Mouse (Mus musculus) MEL-GATA-1-ER (cell line): ENCODE data around the gene Gdpd5.
"Not testable (repeated sequence)": the region's sequence is repeated elsewhere in the genome, so short reads cannot be mapped to it uniquely, and the experiment has no call there.

Experiments
- DNase-seq: peaks from one replicate; pipeline ENCODE4 v3.0.0-alpha.2; 2012; ENCODE audit warnings: low read depth; ENCODE audit errors: extremely low read depth

The Gdpd5 gene

GRCm38 (mm10) chr7:99365069-99365468 is 16.1 kb upstream of the Gdpd5 start:
- no peak for DNase-seq

- DNase-seq = no peak
These were observed 14.5 kb upstream of the Gdpd5 start for GRCm38 (mm10) chr7:99366716-99367115.

DNA sequence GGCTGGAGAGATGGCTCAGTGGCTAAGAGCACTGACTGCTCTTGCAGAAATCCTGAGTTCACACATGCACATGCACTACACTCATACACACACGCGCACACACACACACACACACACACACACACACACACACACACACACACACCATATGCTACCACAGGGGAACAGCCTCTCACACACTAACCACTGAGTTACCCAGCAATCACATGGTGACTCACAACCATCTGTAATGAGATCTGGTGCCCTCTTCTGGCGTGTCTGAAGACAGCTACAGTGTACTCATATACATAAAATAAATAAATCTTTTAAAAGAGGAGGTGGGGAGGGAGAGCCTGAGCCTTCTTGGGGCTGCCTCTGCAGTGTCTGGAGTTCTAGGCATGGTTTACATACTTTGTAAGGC is 6.9 kb upstream of the Gdpd5 start:
- DNase-seq = not testable (repeated sequence)

DNA sequence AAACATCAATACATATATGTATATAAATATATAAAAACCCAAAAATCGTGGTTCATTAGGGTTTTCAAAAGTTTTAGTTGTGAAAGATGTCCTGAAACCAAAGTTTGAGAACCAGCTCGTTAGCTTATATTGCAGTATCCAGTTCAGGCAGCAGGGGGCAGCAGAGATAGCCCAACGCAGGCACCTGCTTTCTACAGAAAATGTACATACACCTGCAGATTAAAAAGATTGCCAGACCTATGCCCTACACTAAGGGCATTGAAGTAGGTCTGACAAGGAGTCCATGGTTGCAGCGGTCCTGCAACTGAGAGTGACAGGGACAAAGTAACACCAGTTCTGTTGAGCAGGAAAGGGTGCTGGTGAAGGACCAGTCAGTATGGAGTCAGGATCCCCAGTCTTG is 5.8 kb upstream of the Gdpd5 start:
- DNase-seq = peak; percentile 25

DNA sequence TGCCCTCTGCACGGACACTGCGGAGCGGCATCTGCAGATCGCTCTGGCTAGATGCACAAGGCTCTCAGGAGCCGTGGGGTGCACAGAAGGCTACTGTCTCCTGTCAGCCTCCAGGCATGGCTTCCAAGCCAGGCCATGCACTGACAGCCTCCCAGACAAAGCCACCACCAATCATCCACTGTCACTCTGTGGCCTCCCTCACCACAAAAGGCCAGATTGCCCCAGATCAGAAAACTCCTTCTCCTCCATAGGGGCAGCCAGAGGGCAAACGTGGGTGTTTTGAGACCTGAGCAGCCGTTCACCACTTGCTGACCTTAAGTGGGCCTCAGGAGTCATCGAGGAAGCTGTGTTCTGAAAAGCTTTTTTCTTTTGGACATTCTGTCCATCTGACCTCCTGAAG is 2.3 kb upstream of the Gdpd5 start:
- no peak for DNase-seq

- peak; percentile 25 for DNase-seq
These were observed 562 bp upstream of the Gdpd5 start for GRCm38 (mm10) chr7:99380491-99381213.

DNA sequence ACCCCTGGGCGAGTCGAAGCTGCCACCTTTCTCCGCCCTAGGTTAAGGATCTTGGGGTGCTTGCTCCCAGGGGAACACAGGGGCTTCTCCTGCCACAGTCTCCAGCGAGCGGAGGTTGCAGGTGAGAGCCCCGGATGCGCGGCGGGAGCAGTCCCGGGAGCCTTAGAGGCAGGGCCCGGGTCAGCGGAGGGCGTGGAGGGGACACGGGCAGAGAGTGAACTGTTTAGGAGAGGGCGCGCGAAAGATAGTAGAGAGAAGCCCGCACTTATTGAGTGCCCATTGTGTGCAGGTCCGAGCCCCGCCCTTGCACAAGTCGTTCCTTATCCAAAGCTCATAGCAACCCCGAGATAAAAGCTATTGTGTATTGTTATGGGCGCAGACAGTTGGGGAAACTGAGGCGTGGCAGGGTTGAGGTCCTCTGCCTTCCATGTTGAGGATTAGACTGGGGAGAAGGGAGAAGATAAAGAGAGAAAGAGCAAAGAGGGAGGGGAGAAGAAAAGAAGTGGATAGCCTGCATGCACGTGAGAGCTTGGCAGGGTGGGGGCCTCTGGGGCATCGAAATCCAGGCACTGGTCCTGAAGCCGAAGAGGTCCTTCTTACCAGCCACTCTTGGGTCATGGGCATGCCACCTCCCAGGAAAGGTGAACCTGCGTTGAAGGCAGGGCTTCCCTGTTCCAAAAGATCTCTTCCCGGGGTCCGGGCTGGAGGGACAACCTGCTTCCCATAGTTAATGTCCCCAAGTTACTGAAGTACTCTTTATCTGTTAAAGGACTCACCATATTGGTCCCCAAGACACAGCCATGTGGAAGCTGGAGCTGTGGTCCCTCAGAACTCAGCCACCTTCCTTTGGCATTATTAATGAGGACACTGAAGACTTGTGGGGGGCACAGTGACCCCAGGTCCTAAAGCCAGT is 1.1 kb downstream of the Gdpd5 start:
- no peak for DNase-seq

DNA sequence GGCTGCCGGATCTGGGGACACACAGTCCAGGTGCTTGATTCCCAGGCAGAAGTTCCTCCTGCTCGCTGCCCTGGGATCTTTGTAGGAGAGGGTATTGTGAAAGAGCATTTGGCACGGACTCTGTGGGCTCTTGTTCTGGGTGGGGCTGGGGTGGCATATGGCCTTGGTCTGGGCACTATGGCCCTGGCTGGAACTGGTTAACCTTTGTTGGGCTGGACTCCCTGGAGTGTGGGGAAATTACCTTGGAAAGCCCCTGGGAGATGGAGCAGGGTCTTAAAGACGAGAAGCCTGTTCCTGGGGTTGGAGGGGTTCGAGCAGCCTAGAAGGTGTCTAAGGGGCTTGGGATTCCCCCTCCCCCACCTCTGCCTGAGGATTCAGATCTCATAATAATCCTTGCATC is 2.0 kb downstream of the Gdpd5 start:
- no peak for DNase-seq

GRCm38 (mm10) chr7:99384101-99384611 is 2.9 kb downstream of the Gdpd5 start:
- no peak for DNase-seq

- DNase-seq = no peak
These were observed 4.8 kb downstream of the Gdpd5 start for GRCm38 (mm10) chr7:99386030-99386429.

- DNase-seq = no peak
These were observed 5.6 kb downstream of the Gdpd5 start for GRCm38 (mm10) chr7:99386811-99387210.

DNA sequence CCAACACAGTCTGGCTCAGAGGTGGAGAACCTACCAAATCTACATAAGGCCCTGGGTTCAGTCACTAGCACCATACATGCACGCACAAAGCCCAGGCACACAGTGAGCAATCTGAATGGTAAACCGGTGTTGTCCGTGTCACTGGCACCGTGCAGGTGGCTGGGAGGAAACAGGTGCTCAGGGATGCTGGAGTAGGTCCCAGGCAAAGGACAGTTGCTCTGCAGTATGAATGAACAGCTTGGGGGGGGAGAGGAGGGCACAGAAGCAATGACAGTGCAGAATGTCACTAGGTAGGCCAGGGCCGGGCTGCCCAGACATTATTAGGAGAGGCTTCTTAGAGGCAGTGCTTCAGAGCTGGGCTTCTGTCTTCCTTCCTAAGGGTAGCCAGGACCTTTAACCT is 6.1 kb downstream of the Gdpd5 start:
- no peak for DNase-seq

- DNase-seq = no peak
These were observed 9.3 kb downstream of the Gdpd5 start for GRCm38 (mm10) chr7:99390559-99390958.

DNA sequence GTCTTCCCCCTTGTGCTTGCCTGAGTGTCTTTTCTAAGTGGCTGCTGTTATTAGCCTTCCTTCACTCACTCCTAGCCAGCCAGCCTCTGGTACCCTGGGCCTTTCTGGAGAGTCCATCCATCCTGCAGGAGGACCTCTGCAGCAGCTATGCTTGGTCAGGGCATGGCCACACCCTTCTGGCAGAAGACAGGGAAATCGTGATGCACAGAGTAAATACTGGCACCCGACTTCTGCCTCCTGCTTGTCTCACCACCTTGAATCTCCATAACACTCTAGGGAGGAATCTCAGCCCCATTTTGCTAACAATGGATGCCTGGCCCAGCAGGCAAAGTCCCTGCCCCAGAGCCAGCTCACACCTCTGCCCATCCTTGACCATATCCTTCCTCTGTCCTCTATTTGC is 11.5 kb downstream of the Gdpd5 start:
- no peak for DNase-seq

DNA sequence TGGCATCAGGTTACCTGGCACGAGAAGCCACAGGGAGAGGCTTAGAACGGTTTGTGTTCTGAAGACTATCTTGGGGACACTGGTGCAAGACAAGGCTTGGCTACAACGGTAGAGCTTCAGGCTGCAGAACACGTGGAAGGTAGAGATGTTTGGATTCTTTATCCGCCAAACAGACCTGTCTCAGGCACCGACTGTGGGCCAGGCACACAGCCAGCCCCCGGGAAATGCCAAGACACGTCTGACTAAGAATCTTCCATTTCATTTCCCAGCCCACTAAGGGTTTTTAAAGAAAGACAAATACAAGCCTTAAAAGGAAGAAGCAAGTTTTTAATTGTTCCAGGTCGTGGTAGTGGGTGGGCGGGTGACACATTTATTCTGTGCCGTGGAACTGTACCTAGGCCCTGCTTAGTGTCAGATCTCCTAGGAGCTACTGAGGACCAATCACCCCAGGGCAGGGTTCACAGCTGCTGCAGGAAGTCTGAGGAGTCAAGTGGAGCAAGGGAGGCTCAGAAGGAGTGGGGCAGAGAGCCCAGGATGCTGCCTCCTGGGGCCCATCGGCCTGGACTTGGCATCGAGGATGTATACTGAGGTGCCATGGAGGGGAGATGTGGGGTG is 12.6 kb downstream of the Gdpd5 start:
- DNase-seq = no peak

DNA sequence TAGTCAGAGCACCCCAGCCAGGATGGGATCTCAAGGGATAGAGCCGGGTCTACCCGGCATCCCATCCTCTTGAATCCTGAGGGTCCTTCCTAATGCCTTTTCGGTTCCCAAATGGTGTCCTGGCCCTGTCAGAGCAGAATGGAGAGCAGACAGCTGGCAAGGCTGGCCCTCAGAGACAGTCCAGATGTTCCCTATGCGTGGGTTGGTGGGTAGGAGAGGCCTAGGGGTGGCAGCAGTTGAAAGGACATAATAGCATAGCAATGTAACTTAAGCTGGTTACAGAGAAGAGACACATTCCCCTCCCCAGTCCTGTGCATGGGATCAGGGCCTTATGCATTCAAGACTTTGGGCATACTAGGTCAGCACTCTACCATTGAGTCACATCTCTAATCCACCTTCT is 14.2 kb downstream of the Gdpd5 start:
- DNase-seq = no peak

- DNase-seq = no peak
These were observed 14.8 kb downstream of the Gdpd5 start for GRCm38 (mm10) chr7:99395908-99396616.

GRCm38 (mm10) chr7:99396994-99397659 is 15.9 kb downstream of the Gdpd5 start:
- DNase-seq = no peak

- no peak for DNase-seq
These were observed 20.2 kb downstream of the Gdpd5 start for GRCm38 (mm10) chr7:99401373-99401772.

- no peak for DNase-seq
These were observed 21.3 kb downstream of the Gdpd5 start for GRCm38 (mm10) chr7:99402477-99402876.

DNA sequence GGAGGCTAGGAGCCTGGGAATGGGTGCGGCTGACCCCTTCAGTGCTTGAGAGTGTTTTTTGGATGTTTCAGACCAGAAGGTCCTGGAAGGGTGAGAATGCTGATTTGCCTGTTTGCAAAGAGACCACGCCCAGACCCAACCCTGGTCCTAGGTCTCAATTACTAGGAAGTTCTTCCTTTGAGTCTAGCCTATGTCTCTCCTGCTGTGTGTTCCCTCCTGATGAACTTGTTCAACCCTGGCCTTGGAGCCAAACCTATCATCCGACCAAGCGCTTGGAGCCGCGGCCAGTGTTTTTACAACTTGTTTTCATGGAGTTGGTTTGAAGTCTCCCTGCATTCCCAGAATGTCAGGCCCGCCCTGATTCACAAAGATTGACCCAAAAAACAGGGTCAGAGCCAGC is 22.0 kb downstream of the Gdpd5 start:
- no peak for DNase-seq
